Mouse (Mus musculus) embryo, embryonic 10 days (tissue): Measurements from ENCODE around the gene Pde2a.
"Not testable (repeated sequence)": the region's sequence is repeated elsewhere in the genome, so short reads cannot be mapped to it uniquely, and the experiment has no call there.

Experiments used
- DNase-seq: peaks from one replicate; pipeline ENCODE4 v3.0.0-alpha.2; 2015; ENCODE audit warnings: low spot score

The Pde2a gene

GRCm38 (mm10) chr7:101516460-101516859, 95.0 kb downstream of the Pde2a start:
- DNase-seq = no peak

- DNase-seq = no peak
These were observed 100.2 kb downstream of the Pde2a start for GRCm38 (mm10) chr7:101521696-101522095.

GRCm38 (mm10) chr7:101523205-101523604, 101.7 kb downstream of the Pde2a start:
- no peak for DNase-seq

GRCm38 (mm10) chr7:101526484-101526883, 105.0 kb downstream of the Pde2a start:
- no peak for DNase-seq

- no peak for DNase-seq
These were observed 112.9 kb downstream of the Pde2a start for GRCm38 (mm10) chr7:101534428-101534827.

GRCm38 (mm10) chr7:101535102-101535501, 113.6 kb downstream of the Pde2a start:
- no peak for DNase-seq

- no peak for DNase-seq
These were observed 114.0 kb downstream of the Pde2a start for GRCm38 (mm10) chr7:101535517-101535916.

- DNase-seq = no peak
These were observed 116.0 kb downstream of the Pde2a start for GRCm38 (mm10) chr7:101537541-101537940.

- DNase-seq = peak; percentile 36
These were observed 116.8 kb downstream of the Pde2a start for GRCm38 (mm10) chr7:101538141-101538933.

- no peak for DNase-seq
These were observed 118.3 kb downstream of the Pde2a start for GRCm38 (mm10) chr7:101539774-101540173.

GRCm38 (mm10) chr7:101540684-101541083, 119.2 kb downstream of the Pde2a start:
- no peak for DNase-seq

- peak; percentile 92 for DNase-seq
These were observed 119.6 kb downstream of the Pde2a start for GRCm38 (mm10) chr7:101541132-101541531.

- no peak for DNase-seq
These were observed 120.2 kb downstream of the Pde2a start for GRCm38 (mm10) chr7:101541734-101542133.

- DNase-seq = no peak
These were observed 126.2 kb downstream of the Pde2a start for GRCm38 (mm10) chr7:101547651-101548050.

- no peak for DNase-seq
These were observed 127.8 kb downstream of the Pde2a start for GRCm38 (mm10) chr7:101549266-101549665.

- DNase-seq = no peak
These were observed 129.4 kb downstream of the Pde2a start for GRCm38 (mm10) chr7:101550686-101551485.

GRCm38 (mm10) chr7:101551530-101551929, 130.0 kb downstream of the Pde2a start:
- no peak for DNase-seq

- not testable (repeated sequence) for DNase-seq
These were observed 134.0 kb downstream of the Pde2a start for GRCm38 (mm10) chr7:101555473-101555872.

- DNase-seq = no peak
These were observed 135.9 kb downstream of the Pde2a start for GRCm38 (mm10) chr7:101557391-101557790.

GRCm38 (mm10) chr7:101559393-101559792, 137.9 kb downstream of the Pde2a start:
- not testable (repeated sequence) for DNase-seq
